Mouse (Mus musculus): ENCODE data around the gene Mreg. TPM values are rescaled to one million over a fixed set of nuclear protein-coding genes. Genes with fewer than 3 reads are reported as not detected.

Mreg gene
- total and polyA plus RNA-seq, 3 experiments, result 50.6 to 69.8 (median 52.4) TPM

- H3K79me2 ChIP-seq (replicated peaks; ENCODE audit: control insufficient read depth, extremely low read depth, insufficient read depth, poor library complexity, severe bottlenecking), result no peaks in the 10 kb centered on the region
- H3K27ac ChIP-seq (ENCODE audit: insufficient read depth, low read depth), result no peak overlapping the region
- peaks cover 2% of the 10 kb centered on the region for H3K27me3 ChIP-seq (replicated peaks)
- DNase-seq (ENCODE audit: extremely low read depth), result no peak
- H3K9me3 ChIP-seq (replicated peaks; ENCODE audit: low read length), result peaks cover 8% of the 10 kb centered on the region
- H3K4me1 ChIP-seq (ENCODE audit: control insufficient read depth in 1 of 2, insufficient read depth in 2 of 2), result peaks cover 0 to 14% of the 10 kb centered on the region in 2 experiments; a peak in 2 of 4 replicates
- H3K4me2 ChIP-seq (ENCODE audit: insufficient read depth, low read depth, poor library complexity, severe bottlenecking), result no peak overlapping the region
- no peak overlapping the region for H3K4me3 ChIP-seq (replicated peaks in 1 of 3; ENCODE audit: low read depth in 2 of 3, low read length in 2 of 3, poor library complexity in 1 of 3)
- H3K36me3 ChIP-seq (replicated peaks in 1 of 2; ENCODE audit: control insufficient read depth in 1 of 2, insufficient read depth in 1 of 2, low read length in 1 of 2), result no peaks in the 10 kb centered on the region
- in situ Hi-C loops (cut with MboI; ENCODE audit: low pct_ligation_motif_present, low pct_unique_long_range_greater_than_20kb, low sequenced_read_pairs), result no loop called here
- no peak overlapping the region for H3K9ac ChIP-seq (ENCODE audit: insufficient read depth, low read depth)
- TF ChIP-seq RAD21 (IDR thresholded peaks at IDR 0.05; ENCODE audit: low read depth, low read length) (peak; percentile 17), E2F4 (IDR thresholded peaks at IDR 0.05; ENCODE audit: insufficient replicate concordance, low read depth, low read length) (peak; percentile 10; the same call in 1 of the 2 replicates), KAT2A (IDR thresholded peaks at IDR 0.05; ENCODE audit: insufficient replicate concordance, low read length) (0 out of 2 replicates have a peak, but pooled peaks have one; percentile 39), ZNF384 (IDR thresholded peaks at IDR 0.05; ENCODE audit: low read depth, low read length) (peak; percentile 77), GABPA (IDR thresholded peaks at IDR 0.05; ENCODE audit: insufficient replicate concordance, low read depth, low read length) (no peak), EP300 (IDR thresholded peaks at IDR 0.05; ENCODE audit: low read length) (no peak), CTCF (conservative IDR thresholded peaks at IDR 0.05 in 1 of 2, IDR thresholded peaks at IDR 0.05 in 1 of 2; ENCODE audit: low read depth in 2 of 2, low read length in 2 of 2) (peak in 1 of 2 experiments; percentile 21; a peak in 1 of 4 replicates)
- dilution Hi-C loops (cut with MboI; ENCODE audit: extremely low pct_ligation_motif_present, extremely low pct_unique_long_range_greater_than_20kb, low sequenced_read_pairs), result no loop called here
These were observed 14.9 kb upstream of the Mreg start for GRCm38 (mm10) chr1:72226887-72227481.

- Histone ChIP-seq H3K79me2 (replicated peaks; ENCODE audit: control insufficient read depth, extremely low read depth, insufficient read depth, poor library complexity, severe bottlenecking) (no peaks in the 10 kb centered on the region), H3K27me3 (replicated peaks) (peaks cover 2% of the 10 kb centered on the region), H3K9ac (ENCODE audit: insufficient read depth, low read depth) (no peak overlapping the region; the same call in 1 of the 2 replicates), H3K4me1 (ENCODE audit: control insufficient read depth in 1 of 2, insufficient read depth in 2 of 2) (peaks cover 0 to 19% of the 10 kb centered on the region in 2 experiments; a peak in 2 of 4 replicates), H3K4me2 (ENCODE audit: insufficient read depth, low read depth, poor library complexity, severe bottlenecking) (no peak overlapping the region), H3K36me3 (replicated peaks in 1 of 2; ENCODE audit: control insufficient read depth in 1 of 2, insufficient read depth in 1 of 2, low read length in 1 of 2) (no peaks in the 10 kb centered on the region), H3K4me3 (replicated peaks in 1 of 3; ENCODE audit: low read depth in 2 of 3, low read length in 2 of 3, poor library complexity in 1 of 3) (no peak overlapping the region), H3K27ac (ENCODE audit: insufficient read depth, low read depth) (no peak overlapping the region), H3K9me3 (replicated peaks; ENCODE audit: low read length) (peaks cover 8% of the 10 kb centered on the region)
- in situ Hi-C loops (cut with MboI; ENCODE audit: low pct_ligation_motif_present, low pct_unique_long_range_greater_than_20kb, low sequenced_read_pairs), result no loop called here
- DNase-seq (ENCODE audit: extremely low read depth), result peak; percentile 97
- dilution Hi-C loops (cut with MboI; ENCODE audit: extremely low pct_ligation_motif_present, extremely low pct_unique_long_range_greater_than_20kb, low sequenced_read_pairs), result no loop called here
- TF ChIP-seq CHD2 (IDR thresholded peaks at IDR 0.05; ENCODE audit: low read length) (peak; percentile 84), ZC3H11A (IDR thresholded peaks at IDR 0.05; ENCODE audit: low read depth, low read length) (no peak), KAT2A (IDR thresholded peaks at IDR 0.05; ENCODE audit: insufficient replicate concordance, low read length) (0 out of 2 replicates have a peak, but pooled peaks have one; percentile 55), ETS1 (conservative IDR thresholded peaks at IDR 0.05; ENCODE audit: low read depth, low read length) (peak; percentile 92), JUN (IDR thresholded peaks at IDR 0.05; ENCODE audit: insufficient read depth, low read depth, low read length) (0 out of 2 replicates have a peak, but pooled peaks have one; percentile 28), MXI1 (IDR thresholded peaks at IDR 0.05; ENCODE audit: low read depth, low read length) (peak; percentile 28; the same call in 1 of the 2 replicates), RCOR1 (conservative IDR thresholded peaks at IDR 0.05; ENCODE audit: low read depth, low read length) (peak; percentile 97), TCF12 (IDR thresholded peaks at IDR 0.05; ENCODE audit: low read depth, low read length) (peak; percentile 57; the same call in 1 of the 2 replicates), MEF2A (IDR thresholded peaks at IDR 0.05; ENCODE audit: borderline replicate concordance, low read depth, low read length) (peak; percentile 89), RAD21 (IDR thresholded peaks at IDR 0.05; ENCODE audit: low read depth, low read length) (no peak), USF2 (conservative IDR thresholded peaks at IDR 0.05; ENCODE audit: low read depth, low read length) (no peak), USF1 (IDR thresholded peaks at IDR 0.05; ENCODE audit: low read depth, low read length) (no peak), ZNF384 (IDR thresholded peaks at IDR 0.05; ENCODE audit: low read depth, low read length) (no peak), SIN3A (IDR thresholded peaks at IDR 0.05; ENCODE audit: low read length) (peak; percentile 90), MAX (IDR thresholded peaks at IDR 0.05; ENCODE audit: low read length) (no peak; the same call in 1 of the 2 replicates), CHD1 (IDR thresholded peaks at IDR 0.05; ENCODE audit: low read depth, low read length) (peak; percentile 60; the same call in 1 of the 2 replicates), POLR2AphosphoS2 (IDR thresholded peaks at IDR 0.05; ENCODE audit: low read depth, low read length) (peak; percentile 100), GABPA (IDR thresholded peaks at IDR 0.05; ENCODE audit: insufficient replicate concordance, low read depth, low read length) (no peak; the same call in 1 of the 2 replicates), HCFC1 (IDR thresholded peaks at IDR 0.05; ENCODE audit: low read depth, low read length) (peak; percentile 78), PAX5 (IDR thresholded peaks at IDR 0.05; ENCODE audit: low read length) (no peak), UBTF (IDR thresholded peaks at IDR 0.05; ENCODE audit: low read depth, low read length) (no peak), POLR2A (IDR thresholded peaks at IDR 0.05; ENCODE audit: low read depth, low read length) (peak; percentile 92), JUND (conservative IDR thresholded peaks at IDR 0.05; ENCODE audit: low read depth, low read length) (peak; percentile 79; the same call in 1 of the 2 replicates), E2F4 (IDR thresholded peaks at IDR 0.05; ENCODE audit: insufficient replicate concordance, low read depth, low read length) (peak; percentile 88; the same call in 1 of the 2 replicates), MAFK (IDR thresholded peaks at IDR 0.05; ENCODE audit: insufficient replicate concordance, low read length) (peak; percentile 76; the same call in 1 of the 2 replicates), ZMIZ1 (IDR thresholded peaks at IDR 0.05; ENCODE audit: low read depth, low read length) (peak; percentile 100)
These were observed 14.2 kb upstream of the Mreg start for GRCm38 (mm10) chr1:72226172-72226886.

Data from CH12.LX (cell line).